Mouse (Mus musculus) heart, adult 2 months (tissue): ENCODE results near the gene Cmah.

Experiments
- CTCF ChIP-seq: fragments of 200-600 bp; IDR thresholded peaks from 2 replicates; pipeline ENCODE4 v1.8.1; 2022; ENCODE audit warnings: antibody characterized with exemption, mild to moderate bottlenecking, moderate library complexity
- POLR2A ChIP-seq: fragments of 200-500 bp; IDR thresholded peaks from 2 replicates; pipeline ENCODE4 v1.6.1; 2011; ENCODE audit warnings: mild to moderate bottlenecking, low read depth, low read length, control low read depth; ENCODE audit not compliant: insufficient read depth

DNA sequence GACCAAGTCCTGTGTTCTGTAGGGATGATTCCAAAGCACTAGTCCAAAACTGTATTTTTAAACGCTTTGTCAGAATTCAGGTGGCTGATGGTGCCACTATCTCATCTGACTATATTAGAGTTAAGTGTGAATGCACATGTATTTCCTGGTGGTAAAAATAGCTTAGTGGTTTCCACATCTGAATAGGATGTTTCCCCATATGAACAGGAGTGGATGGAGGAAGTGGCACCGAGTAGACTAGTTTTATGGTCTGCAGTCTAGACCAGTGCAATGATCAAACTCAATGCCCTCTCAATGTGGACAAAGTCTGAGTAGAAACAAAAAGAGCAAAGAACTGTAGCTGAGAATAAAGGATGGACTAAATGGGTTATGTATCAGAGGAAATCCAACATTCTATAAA lies 79.6 kb downstream of the Cmah start:
- TF ChIP-seq CTCF (no peak), POLR2A (no peak)
